Mouse (Mus musculus): ENCODE measurements at regions not wholly inside any gene's neighbourhood (a gene's known extent, or its start where the extent isn't known, plus 50 kb on each side); places are given as distances from the start of the nearest gene placed in this dataset.

DNA sequence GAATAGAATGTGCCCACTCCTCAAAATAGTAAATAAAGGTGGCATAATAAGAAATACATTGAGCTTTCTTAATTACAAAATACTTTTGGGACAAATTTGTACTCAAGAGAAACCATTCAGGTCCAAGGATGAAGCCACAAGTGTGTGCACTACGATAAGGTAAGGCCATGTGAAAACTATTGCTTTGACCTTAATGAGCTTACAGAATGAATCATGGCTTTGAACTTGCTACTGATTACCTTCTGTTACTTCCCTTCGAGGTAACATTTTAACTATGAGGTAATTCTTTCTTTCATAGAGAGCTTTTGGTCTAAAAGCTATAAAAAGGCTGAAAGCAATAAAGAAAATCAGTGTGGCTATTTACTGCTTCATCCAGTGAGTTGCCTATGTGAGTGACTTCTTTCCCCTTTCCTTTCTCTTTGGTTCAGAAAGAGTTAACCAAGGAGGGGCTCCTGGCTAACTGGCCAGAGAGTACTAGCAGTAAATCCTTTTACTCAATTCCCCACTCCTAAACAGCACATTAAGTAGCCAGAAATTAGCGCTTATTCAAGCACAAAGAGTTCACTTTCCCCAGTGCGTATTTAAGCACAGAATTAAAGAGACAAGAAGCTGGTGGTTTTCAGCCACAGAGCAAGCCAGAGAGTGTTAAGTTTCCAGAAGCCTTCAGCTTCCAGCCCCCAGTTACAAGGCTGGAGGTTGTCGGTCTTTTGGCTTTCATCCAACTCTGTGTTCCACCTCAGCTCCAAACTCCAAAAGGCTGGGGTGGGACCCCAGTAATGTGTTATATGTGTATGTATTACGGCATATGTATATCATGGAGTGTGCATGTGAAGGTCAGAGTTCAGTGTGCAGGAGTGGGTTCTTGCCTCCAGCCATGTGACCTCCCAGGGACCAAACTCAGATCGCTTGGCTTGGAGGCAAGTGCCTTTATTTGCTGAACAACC is 194.3 kb upstream of the Gm10131 start:
- WGBS = 29% methylated on average over 7 of the region's 7 CpGs
- Histone ChIP-seq H3K27ac (replicated peaks) (no peak overlapping the region), H3K4me1 (replicated peaks; ENCODE audit: control insufficient read depth, insufficient read depth) (no peaks in the 10 kb centered on the region), H3K4me3 (ENCODE audit: low read depth, low read length) (no peak overlapping the region), H3K27me3 (ENCODE audit: control insufficient read depth, insufficient read depth, low read length) (no peaks in the 10 kb centered on the region), H3K4me2 (replicated peaks; ENCODE audit: low read depth) (no peak overlapping the region), H3K9me3 (ENCODE audit: control insufficient read depth, low read length) (no peaks in the 10 kb centered on the region), H3K36me3 (ENCODE audit: control insufficient read depth, insufficient read depth, low read length) (no peaks in the 10 kb centered on the region), H3K9ac (ENCODE audit: low read length) (no peak overlapping the region)
- no peak for DNase-seq (ENCODE audit: low spot score)
- ATAC-seq (ENCODE audit: low FRiP score, low TSS enrichment) = no peak; the same call in 1 of the 2 replicates
- TF ChIP-seq CTCF (IDR thresholded peaks at IDR 0.05; ENCODE audit: low read depth) = no peak
- TF ChIP-seq EP300 (optimal IDR thresholded peaks at IDR 0.05) = no peak

DNA sequence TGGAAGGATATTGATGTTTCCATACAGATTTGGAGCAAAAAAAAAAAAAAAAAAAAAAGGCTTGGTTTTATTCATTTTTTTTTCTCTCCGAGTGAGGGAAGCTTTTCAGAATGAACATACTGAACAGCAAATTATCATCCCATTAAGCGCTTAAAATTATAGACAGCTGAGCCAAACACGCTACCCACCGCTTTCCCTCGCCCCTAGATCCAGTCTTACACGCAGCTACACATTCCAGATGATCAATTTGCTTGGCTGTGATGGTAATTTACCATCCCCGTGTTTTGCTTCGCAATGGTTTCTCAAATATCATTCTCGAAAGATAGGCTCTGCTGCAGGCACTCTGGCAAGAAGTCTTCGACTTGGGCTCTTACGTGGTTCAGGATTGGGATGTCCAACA is 192.3 kb upstream of the Gm10131 start:
- H3K36me3 ChIP-seq (ENCODE audit: control insufficient read depth, insufficient read depth, low read length) = no peaks in the 10 kb centered on the region
- H3K27ac ChIP-seq (replicated peaks) = no peak overlapping the region
- no peaks in the 10 kb centered on the region for H3K27me3 ChIP-seq (ENCODE audit: control insufficient read depth, insufficient read depth, low read length)
- H3K4me3 ChIP-seq (ENCODE audit: low read depth, low read length) = no peak overlapping the region
- H3K9me3 ChIP-seq (ENCODE audit: control insufficient read depth, low read length) = no peaks in the 10 kb centered on the region
- H3K4me2 ChIP-seq (replicated peaks; ENCODE audit: low read depth) = no peak overlapping the region
- no peak overlapping the region for H3K9ac ChIP-seq (ENCODE audit: low read length)
- ATAC-seq (ENCODE audit: low FRiP score, low TSS enrichment) = no peak
- DNase-seq (ENCODE audit: low spot score) = no peak
- 90% methylated on average over 11 of the region's 11 CpGs for WGBS
- H3K4me1 ChIP-seq (replicated peaks; ENCODE audit: control insufficient read depth, insufficient read depth) = no peaks in the 10 kb centered on the region
- TF ChIP-seq EP300 (optimal IDR thresholded peaks at IDR 0.05) (no peak), CTCF (IDR thresholded peaks at IDR 0.05; ENCODE audit: low read depth) (no peak)

DNA sequence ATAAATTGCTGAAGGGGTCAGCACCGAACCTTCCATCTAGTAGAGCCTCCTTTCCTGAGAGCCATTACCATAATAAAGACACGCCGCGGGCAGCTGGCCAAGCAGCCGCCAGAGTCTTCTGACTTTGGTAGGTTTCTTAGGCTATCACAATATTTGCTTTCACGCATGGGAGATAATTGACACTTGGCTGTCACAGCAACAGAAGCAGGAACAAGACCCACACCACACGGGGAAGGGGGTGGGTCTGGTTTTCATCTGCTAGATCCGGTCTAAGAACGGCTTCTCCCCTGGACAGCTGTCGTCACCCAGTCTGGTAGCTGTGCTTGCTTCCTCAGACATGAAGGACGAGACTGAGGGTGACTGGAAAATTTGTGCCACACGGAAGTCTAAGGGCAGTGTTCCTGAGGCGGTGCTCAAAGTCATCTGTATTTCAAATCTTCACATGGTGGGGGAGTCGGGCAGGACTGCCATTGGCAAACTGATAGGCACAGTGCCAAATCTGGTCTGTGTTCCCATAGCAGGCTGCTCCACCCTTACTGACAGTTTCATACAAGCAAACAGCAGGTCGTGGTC is 188.9 kb upstream of the Gm10131 start:
- TF ChIP-seq EP300 (optimal IDR thresholded peaks at IDR 0.05) (no peak), CTCF (IDR thresholded peaks at IDR 0.05; ENCODE audit: low read depth) (no peak)
- Histone ChIP-seq H3K4me3 (ENCODE audit: low read depth, low read length) (no peak overlapping the region), H3K4me2 (replicated peaks; ENCODE audit: low read depth) (peak overlapping the region; percentile 15; the same call in 1 of the 2 replicates), H3K36me3 (ENCODE audit: control insufficient read depth, insufficient read depth, low read length) (no peaks in the 10 kb centered on the region), H3K4me1 (replicated peaks; ENCODE audit: control insufficient read depth, insufficient read depth) (no peaks in the 10 kb centered on the region), H3K27me3 (ENCODE audit: control insufficient read depth, insufficient read depth, low read length) (no peaks in the 10 kb centered on the region), H3K27ac (replicated peaks) (no peak overlapping the region), H3K9me3 (ENCODE audit: control insufficient read depth, low read length) (no peaks in the 10 kb centered on the region), H3K9ac (ENCODE audit: low read length) (no peak overlapping the region)
- ATAC-seq (ENCODE audit: low FRiP score, low TSS enrichment) = peak; percentile 56
- 45% methylated on average over 15 of the region's 15 CpGs for WGBS
- peak; percentile 45 for DNase-seq (ENCODE audit: low spot score)

DNA sequence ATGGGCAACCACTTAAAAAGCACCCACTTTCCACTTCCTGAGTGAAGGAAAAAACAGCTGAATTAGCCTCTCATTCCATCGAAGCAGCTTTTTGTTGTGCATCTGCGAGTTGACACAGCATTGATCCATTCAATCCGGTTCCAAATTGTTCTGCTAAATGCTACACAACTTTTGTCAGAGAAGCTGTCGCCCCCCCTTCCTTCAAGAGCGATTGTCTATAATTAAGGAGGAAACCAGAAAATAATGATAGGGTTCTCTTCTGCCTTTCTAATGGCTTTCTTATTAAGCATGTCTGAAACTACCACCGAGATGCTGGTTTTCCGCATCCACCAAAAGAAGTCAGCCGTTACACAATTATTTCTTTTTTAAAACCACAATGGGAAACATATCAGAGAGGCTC is 183.2 kb upstream of the Gm10131 start:
- no peaks in the 10 kb centered on the region for H3K27me3 ChIP-seq (ENCODE audit: control insufficient read depth, insufficient read depth, low read length)
- no peak for ATAC-seq (ENCODE audit: low FRiP score, low TSS enrichment)

DNA sequence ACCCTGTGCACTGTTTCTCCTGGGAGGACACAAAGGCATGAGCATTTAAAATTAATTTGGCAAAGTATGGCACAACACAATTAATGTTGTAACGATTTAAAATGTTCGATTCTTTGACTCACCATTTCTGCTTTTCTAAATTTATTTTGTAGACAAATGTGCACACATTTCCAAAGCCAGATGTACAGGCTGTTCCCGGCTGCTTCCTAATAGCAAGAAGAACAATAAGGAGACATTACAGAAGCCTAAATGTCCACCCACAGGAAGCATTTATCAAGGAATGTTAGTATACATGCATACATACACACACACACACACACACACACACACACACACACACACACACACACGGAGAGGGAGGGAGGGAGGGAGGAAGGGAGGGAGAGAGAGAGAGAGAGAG is 179.1 kb upstream of the Gm10131 start:
- no peaks in the 10 kb centered on the region for H3K27me3 ChIP-seq (ENCODE audit: control insufficient read depth, insufficient read depth, low read length)
- H3K27ac ChIP-seq (replicated peaks) = no peak overlapping the region
- WGBS = 79% methylated on average over 4 of the region's 4 CpGs
- TF ChIP-seq CTCF (IDR thresholded peaks at IDR 0.05; ENCODE audit: low read depth) (no peak), EP300 (optimal IDR thresholded peaks at IDR 0.05) (no peak)
- no peak overlapping the region for H3K9ac ChIP-seq (ENCODE audit: low read length)
- H3K4me1 ChIP-seq (replicated peaks; ENCODE audit: control insufficient read depth, insufficient read depth) = no peaks in the 10 kb centered on the region
- H3K36me3 ChIP-seq (ENCODE audit: control insufficient read depth, insufficient read depth, low read length) = no peaks in the 10 kb centered on the region
- DNase-seq (ENCODE audit: low spot score) (no peak), ATAC-seq (ENCODE audit: low FRiP score, low TSS enrichment) (no peak)
- H3K9me3 ChIP-seq (ENCODE audit: control insufficient read depth, low read length) = no peaks in the 10 kb centered on the region
- H3K4me2 ChIP-seq (replicated peaks; ENCODE audit: low read depth) = no peak overlapping the region
- H3K4me3 ChIP-seq (ENCODE audit: low read depth, low read length) = no peak overlapping the region

More for the DNA sequence above, 183.2 kb upstream of the Gm10131 start:
- no peaks in the 10 kb centered on the region for H3K4me1 ChIP-seq (replicated peaks; ENCODE audit: control insufficient read depth, insufficient read depth)
- H3K36me3 ChIP-seq (ENCODE audit: control insufficient read depth, insufficient read depth, low read length) = no peaks in the 10 kb centered on the region
- no peak overlapping the region for H3K9ac ChIP-seq (ENCODE audit: low read length)
- no peaks in the 10 kb centered on the region for H3K9me3 ChIP-seq (ENCODE audit: control insufficient read depth, low read length)
- no peak for TF ChIP-seq EP300 (optimal IDR thresholded peaks at IDR 0.05)
- no peak for TF ChIP-seq CTCF (IDR thresholded peaks at IDR 0.05; ENCODE audit: low read depth)
- WGBS = 93% methylated on average over 8 of the region's 8 CpGs
- DNase-seq (ENCODE audit: low spot score) = no peak
- no peak overlapping the region for H3K4me2 ChIP-seq (replicated peaks; ENCODE audit: low read depth)
- no peak overlapping the region for H3K27ac ChIP-seq (replicated peaks)
- no peak overlapping the region for H3K4me3 ChIP-seq (ENCODE audit: low read depth, low read length)

DNA sequence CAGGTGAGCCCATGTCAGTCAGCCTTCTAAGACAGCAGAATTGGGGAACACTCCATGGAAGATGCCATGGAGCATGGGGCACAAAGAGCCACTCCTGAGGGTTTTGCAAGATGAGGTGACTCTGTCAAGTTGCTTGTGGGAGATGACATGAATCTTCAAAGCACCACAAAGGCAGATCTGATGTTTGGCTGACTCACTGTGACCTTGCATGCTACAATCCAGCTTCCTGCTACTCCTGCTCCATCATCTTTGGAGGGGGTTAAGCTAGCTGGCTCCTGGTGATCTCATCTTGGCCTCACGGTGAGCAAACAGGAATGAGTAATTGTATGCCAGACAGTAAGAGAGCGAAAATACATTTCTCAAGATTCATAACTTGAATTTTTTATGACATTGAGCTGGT is 176.3 kb upstream of the Gm10131 start:
- H3K4me3 ChIP-seq (ENCODE audit: low read depth, low read length) = no peak overlapping the region
- no peak overlapping the region for H3K4me2 ChIP-seq (replicated peaks; ENCODE audit: low read depth)
- peak; percentile 40 for DNase-seq (ENCODE audit: low spot score)
- H3K27me3 ChIP-seq (ENCODE audit: control insufficient read depth, insufficient read depth, low read length) = no peaks in the 10 kb centered on the region
- H3K9ac ChIP-seq (ENCODE audit: low read length) = no peak overlapping the region
- H3K9me3 ChIP-seq (ENCODE audit: control insufficient read depth, low read length) = no peaks in the 10 kb centered on the region
- ATAC-seq (ENCODE audit: low FRiP score, low TSS enrichment) = peak; percentile 93
- no peaks in the 10 kb centered on the region for H3K4me1 ChIP-seq (replicated peaks; ENCODE audit: control insufficient read depth, insufficient read depth)
- no peak overlapping the region; the same call in 1 of the 2 replicates for H3K27ac ChIP-seq (replicated peaks)
- no peaks in the 10 kb centered on the region for H3K36me3 ChIP-seq (ENCODE audit: control insufficient read depth, insufficient read depth, low read length)
- no peak for TF ChIP-seq EP300 (optimal IDR thresholded peaks at IDR 0.05)
- no peak for TF ChIP-seq CTCF (IDR thresholded peaks at IDR 0.05; ENCODE audit: low read depth)
- WGBS = 39% methylated on average over 2 of the region's 2 CpGs

All from stomach, postnatal 0 days (tissue).